Mouse (Mus musculus): ENCODE measurements around the gene Evi5.

- TF ChIP-seq POLR2A (IDR thresholded peaks at IDR 0.05; ENCODE audit: borderline replicate concordance, extremely low read depth, low read depth, low read length) (no peak), CTCF (IDR thresholded peaks at IDR 0.05; ENCODE audit: insufficient read depth, low read length) (no peak)
Observed at GRCm38 (mm10) chr5:107701658-107702057, 173.2 kb downstream of the Evi5 start.
